Mouse (Mus musculus): ENCODE measurements around the gene Plk1. TPM values are rescaled to one million over a fixed set of nuclear protein-coding genes. Genes with fewer than 3 reads are reported as not detected.

Plk1 gene
- polyA plus RNA-seq, 1 experiment from 2014 or later, result 123 TPM

GRCm38 (mm10) chr7:122152473-122152872 is 6.8 kb upstream of the Plk1 start:
- WGBS (ENCODE audit: insufficient replicate concordance), result 72% methylated on average over 4 of the region's 4 CpGs
- peaks cover 27% of the 10 kb centered on the region for H3K36me3 ChIP-seq
- ATAC-seq (ENCODE audit: low read depth), result no peak
- H3K4me3 ChIP-seq (replicated peaks), result no peak overlapping the region
- no peak overlapping the region for H3K9ac ChIP-seq
- H3K27me3 ChIP-seq, result no peaks in the 10 kb centered on the region
- H3K27ac ChIP-seq, result no peak overlapping the region
- H3K4me2 ChIP-seq, result no peak overlapping the region
- no peak for DNase-seq
- H3K9me3 ChIP-seq (replicated peaks), result no peaks in the 10 kb centered on the region
- peaks cover 10% of the 10 kb centered on the region for H3K4me1 ChIP-seq (replicated peaks)

- H3K27ac ChIP-seq, result peak overlapping the region; percentile 91
- ATAC-seq (ENCODE audit: low read depth) (no peak), DNase-seq (no peak)
- peaks cover 51% of the 10 kb centered on the region for H3K4me1 ChIP-seq (replicated peaks)
- H3K4me3 ChIP-seq (replicated peaks), result peak overlapping the region; percentile 97
- H3K27me3 ChIP-seq, result no peaks in the 10 kb centered on the region
- WGBS (ENCODE audit: insufficient replicate concordance), result 5% methylated on average over 13 of the region's 13 CpGs
- H3K9me3 ChIP-seq (replicated peaks), result no peaks in the 10 kb centered on the region
- H3K9ac ChIP-seq, result peak overlapping the region; percentile 95
- H3K36me3 ChIP-seq, result peaks cover 32% of the 10 kb centered on the region
- H3K4me2 ChIP-seq, result peak overlapping the region; percentile 89
Observed at GRCm38 (mm10) chr7:122158488-122158887, 751 bp upstream of the Plk1 start.

- no peak for ATAC-seq (ENCODE audit: low read depth)
- Histone ChIP-seq H3K4me1 (replicated peaks) (peaks cover 62% of the 10 kb centered on the region), H3K4me3 (replicated peaks) (peak overlapping the region; percentile 97), H3K9ac (peak overlapping the region; percentile 95), H3K36me3 (peaks cover 47% of the 10 kb centered on the region), H3K27me3 (no peaks in the 10 kb centered on the region), H3K9me3 (replicated peaks) (no peaks in the 10 kb centered on the region), H3K27ac (peak overlapping the region; percentile 91), H3K4me2 (peak overlapping the region; percentile 89)
- WGBS (ENCODE audit: insufficient replicate concordance), result 0% methylated on average over 12 of the region's 12 CpGs
- no peak for DNase-seq
Observed at GRCm38 (mm10) chr7:122160037-122160436, 798 bp downstream of the Plk1 start.

GRCm38 (mm10) chr7:122163766-122164165 is 4.5 kb downstream of the Plk1 start:
- Histone ChIP-seq H3K4me1 (replicated peaks) (peaks cover 48% of the 10 kb centered on the region), H3K36me3 (peaks cover 84% of the 10 kb centered on the region), H3K9me3 (replicated peaks) (no peaks in the 10 kb centered on the region), H3K4me3 (replicated peaks) (no peak overlapping the region), H3K27ac (no peak overlapping the region), H3K9ac (no peak overlapping the region), H3K27me3 (no peaks in the 10 kb centered on the region), H3K4me2 (no peak overlapping the region)
- DNase-seq (no peak), ATAC-seq (ENCODE audit: low read depth) (no peak)
- WGBS (ENCODE audit: insufficient replicate concordance), result 89% methylated on average over 6 of the region's 8 CpGs

GRCm38 (mm10) chr7:122167203-122167602 is 8.0 kb downstream of the Plk1 start:
- H3K9ac ChIP-seq, result no peak overlapping the region
- H3K9me3 ChIP-seq (replicated peaks), result no peaks in the 10 kb centered on the region
- H3K4me2 ChIP-seq, result no peak overlapping the region
- ATAC-seq (ENCODE audit: low read depth) (no peak), DNase-seq (no peak)
- 87% methylated on average over 7 of the region's 7 CpGs for WGBS (ENCODE audit: insufficient replicate concordance)
- peaks cover 89% of the 10 kb centered on the region for H3K36me3 ChIP-seq
- peaks cover 30% of the 10 kb centered on the region for H3K4me1 ChIP-seq (replicated peaks)
- no peak overlapping the region for H3K27ac ChIP-seq
- H3K4me3 ChIP-seq (replicated peaks), result no peak overlapping the region
- no peaks in the 10 kb centered on the region for H3K27me3 ChIP-seq

GRCm38 (mm10) chr7:122170705-122171104 is 11.5 kb downstream of the Plk1 start:
- H3K4me1 ChIP-seq (replicated peaks), result peaks cover 4% of the 10 kb centered on the region; the same call in 1 of the 2 replicates
- DNase-seq (no peak), ATAC-seq (ENCODE audit: low read depth) (no peak)
- H3K9ac ChIP-seq, result no peak overlapping the region
- H3K4me3 ChIP-seq (replicated peaks), result no peak overlapping the region
- no peak overlapping the region for H3K27ac ChIP-seq
- no peaks in the 10 kb centered on the region for H3K9me3 ChIP-seq (replicated peaks)
- H3K27me3 ChIP-seq, result no peaks in the 10 kb centered on the region
- WGBS (ENCODE audit: insufficient replicate concordance), result 76% methylated on average over 6 of the region's 6 CpGs
- no peak overlapping the region for H3K4me2 ChIP-seq
- peaks cover 55% of the 10 kb centered on the region for H3K36me3 ChIP-seq

GRCm38 (mm10) chr7:122171613-122172012 is 12.4 kb downstream of the Plk1 start:
- H3K27me3 ChIP-seq, result 0 out of 2 replicates have a peak, but pooled peaks cover 4% of the 10 kb centered on the region
- 0 out of 2 replicates have a peak, but pooled peaks cover 2% of the 10 kb centered on the region for H3K4me1 ChIP-seq (replicated peaks)
- DNase-seq (no peak), ATAC-seq (ENCODE audit: low read depth) (no peak)
- H3K4me2 ChIP-seq, result no peak overlapping the region
- no peak overlapping the region for H3K4me3 ChIP-seq (replicated peaks)
- H3K27ac ChIP-seq, result no peak overlapping the region
- H3K9me3 ChIP-seq (replicated peaks), result no peaks in the 10 kb centered on the region
- WGBS (ENCODE audit: insufficient replicate concordance), result 40% methylated on average over 10 of the region's 10 CpGs
- no peak overlapping the region for H3K9ac ChIP-seq
- peaks cover 46% of the 10 kb centered on the region for H3K36me3 ChIP-seq

- Histone ChIP-seq H3K9me3 (replicated peaks) (no peaks in the 10 kb centered on the region), H3K4me1 (replicated peaks) (no peaks in the 10 kb centered on the region), H3K9ac (no peak overlapping the region), H3K4me3 (replicated peaks) (no peak overlapping the region), H3K27me3 (0 out of 2 replicates have a peak, but pooled peaks cover 4% of the 10 kb centered on the region), H3K36me3 (no peaks in the 10 kb centered on the region), H3K27ac (no peak overlapping the region), H3K4me2 (no peak overlapping the region)
- ATAC-seq (ENCODE audit: low read depth) (no peak), DNase-seq (no peak)
- WGBS (ENCODE audit: insufficient replicate concordance), result 71% methylated on average over 7 of the region's 7 CpGs
Observed at GRCm38 (mm10) chr7:122180720-122181119, 21.5 kb downstream of the Plk1 start.

GRCm38 (mm10) chr7:122184569-122184968 is 25.3 kb downstream of the Plk1 start:
- Histone ChIP-seq H3K27ac (no peak overlapping the region), H3K27me3 (no peaks in the 10 kb centered on the region), H3K9me3 (replicated peaks) (no peaks in the 10 kb centered on the region), H3K4me1 (replicated peaks) (no peaks in the 10 kb centered on the region), H3K4me3 (replicated peaks) (no peak overlapping the region), H3K9ac (no peak overlapping the region), H3K4me2 (no peak overlapping the region), H3K36me3 (no peaks in the 10 kb centered on the region)
- 51% methylated on average over 5 of the region's 5 CpGs for WGBS (ENCODE audit: insufficient replicate concordance)
- DNase-seq (no peak), ATAC-seq (ENCODE audit: low read depth) (no peak)

- Histone ChIP-seq H3K9ac (no peak within 1 kb of the TSS), H3K4me1 (replicated peaks) (no peaks in the 10 kb centered on the region), H3K9me3 (replicated peaks) (no peaks in the 10 kb centered on the region), H3K27ac (no peak within 1 kb of the TSS), H3K36me3 (no peaks in the 10 kb centered on the region), H3K27me3 (no peaks in the 10 kb centered on the region), H3K4me2 (no peak within 1 kb of the TSS), H3K4me3 (replicated peaks) (no peak within 1 kb of the TSS)
- no peak for DNase-seq
- no peak for ATAC-seq (ENCODE audit: low read depth)
- WGBS (ENCODE audit: insufficient replicate concordance), result 16% methylated on average over 17 of the region's 17 CpGs
Observed at GRCm38 (mm10) chr7:122186043-122186442, 26.8 kb downstream of the Plk1 start, which contains the start of gene Ern2. Gene Ern2, minus strand, starts transcription at chr7:122186207.

GRCm38 (mm10) chr7:122189484-122189883 is 30.2 kb downstream of the Plk1 start:
- H3K9me3 ChIP-seq (replicated peaks), result no peaks in the 10 kb centered on the region
- no peak overlapping the region for H3K27ac ChIP-seq
- H3K4me1 ChIP-seq (replicated peaks), result no peaks in the 10 kb centered on the region
- 24% methylated on average over 7 of the region's 7 CpGs for WGBS (ENCODE audit: insufficient replicate concordance)
- H3K4me2 ChIP-seq, result no peak overlapping the region
- no peaks in the 10 kb centered on the region for H3K27me3 ChIP-seq
- H3K4me3 ChIP-seq (replicated peaks), result no peak overlapping the region
- DNase-seq, result peak; percentile 43
- H3K9ac ChIP-seq, result no peak overlapping the region
- no peak for ATAC-seq (ENCODE audit: low read depth)
- H3K36me3 ChIP-seq, result no peaks in the 10 kb centered on the region

GRCm38 (mm10) chr7:122191097-122191496 is 31.9 kb downstream of the Plk1 start:
- DNase-seq (no peak), ATAC-seq (ENCODE audit: low read depth) (no peak)
- no peaks in the 10 kb centered on the region for H3K36me3 ChIP-seq
- WGBS (ENCODE audit: insufficient replicate concordance), result 56% methylated on average over 10 of the region's 10 CpGs
- no peak overlapping the region for H3K4me3 ChIP-seq (replicated peaks)
- H3K4me1 ChIP-seq (replicated peaks), result no peaks in the 10 kb centered on the region
- H3K4me2 ChIP-seq, result no peak overlapping the region
- no peak overlapping the region for H3K9ac ChIP-seq
- no peaks in the 10 kb centered on the region for H3K9me3 ChIP-seq (replicated peaks)
- no peak overlapping the region for H3K27ac ChIP-seq
- no peaks in the 10 kb centered on the region for H3K27me3 ChIP-seq
